Mouse (Mus musculus) fat pad, adult 2 months (tissue): ENCODE measurements around the gene Rbm19.
"Not testable (repeated sequence)": the region's sequence is repeated elsewhere in the genome, so short reads cannot be mapped to it uniquely, and the experiment has no call there.

Experiments
- DNase-seq: peaks from one replicate; pipeline ENCODE4 v3.0.0-alpha.2; 2011; ENCODE audit warnings: low read depth, low spot score; ENCODE audit errors: extremely low read depth

Rbm19 gene

DNA sequence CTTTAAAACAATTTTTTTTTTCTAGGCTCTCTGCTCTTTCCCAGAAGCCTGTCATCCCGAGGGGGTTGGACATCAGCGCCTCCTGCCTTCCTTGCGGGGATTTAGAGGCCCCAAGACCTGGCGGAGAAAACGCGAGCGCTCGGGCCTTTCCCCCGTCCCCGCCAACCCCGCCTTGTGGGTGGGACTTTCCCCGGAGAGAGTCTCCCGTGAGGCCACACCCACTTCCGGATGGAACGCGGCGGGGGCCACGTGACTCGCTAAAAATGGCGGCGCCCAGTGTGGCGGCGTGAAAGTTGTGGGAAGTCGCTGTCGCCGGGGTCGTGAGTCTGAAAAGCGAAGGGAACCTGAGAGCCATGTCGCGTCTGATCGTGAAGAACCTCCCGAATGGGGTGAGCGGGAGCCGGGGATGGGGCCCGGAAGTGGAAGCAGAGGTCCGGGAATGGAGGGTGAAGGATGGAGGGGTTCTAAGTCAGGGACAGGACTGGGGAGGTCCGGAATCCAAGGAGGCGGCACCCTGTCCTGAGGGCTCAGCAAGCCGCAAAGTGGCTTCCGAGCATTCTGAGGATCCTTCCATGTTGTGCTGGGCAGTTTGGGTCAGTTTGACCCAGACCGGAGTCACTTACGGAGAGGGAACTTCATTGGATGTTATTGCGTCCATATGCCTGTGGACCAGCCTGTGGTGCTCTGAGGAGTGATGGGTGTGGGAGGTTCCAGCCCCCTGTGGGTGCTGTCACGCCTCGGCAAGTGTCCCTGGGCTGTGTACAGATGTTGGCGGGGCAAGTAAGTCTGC lies at the start of gene Rbm19:
Gene Rbm19 (plus strand): TSS at position 205 of the 790 bp plus-strand sequence.
- no peak for DNase-seq

- no peak for DNase-seq
These were observed 49.0 kb upstream of the Rbm19 start for GRCm38 (mm10) chr5:120067266-120067665.

GRCm38 (mm10) chr5:120074101-120074500 lies 42.2 kb upstream of the Rbm19 start:
- DNase-seq, result no peak

- no peak for DNase-seq
These were observed 36.2 kb upstream of the Rbm19 start for GRCm38 (mm10) chr5:120080027-120080426.

- DNase-seq, result no peak
These were observed 35.8 kb upstream of the Rbm19 start for GRCm38 (mm10) chr5:120080468-120080867.

- DNase-seq, result no peak
These were observed 27.7 kb upstream of the Rbm19 start for GRCm38 (mm10) chr5:120088561-120088960.

- DNase-seq, result no peak
These were observed 21.7 kb upstream of the Rbm19 start for GRCm38 (mm10) chr5:120094602-120095001.

DNA sequence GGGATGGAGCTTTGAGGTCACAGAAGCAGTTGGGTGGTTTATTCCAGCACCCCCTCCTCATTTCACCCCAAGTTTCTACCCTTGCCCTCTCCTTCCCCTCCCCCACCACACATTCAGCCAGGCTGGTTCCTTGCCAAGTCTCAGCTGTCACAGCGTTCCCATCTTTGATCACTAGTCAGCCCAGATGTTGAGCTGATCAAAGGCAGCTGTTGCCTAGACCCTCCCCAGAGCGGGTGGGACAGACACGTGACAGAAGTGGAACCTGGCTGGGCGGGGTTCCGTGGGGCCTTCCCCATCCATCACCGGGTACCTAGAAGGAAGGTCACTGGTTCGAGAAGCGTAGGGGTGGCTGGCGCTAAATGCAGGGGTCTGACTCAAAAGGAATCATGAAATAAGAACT lies 19.2 kb upstream of the Rbm19 start:
- no peak for DNase-seq

- no peak for DNase-seq
These were observed 15.5 kb upstream of the Rbm19 start for GRCm38 (mm10) chr5:120100814-120101213.

GRCm38 (mm10) chr5:120102097-120102496 lies 14.2 kb upstream of the Rbm19 start:
- no peak for DNase-seq

DNA sequence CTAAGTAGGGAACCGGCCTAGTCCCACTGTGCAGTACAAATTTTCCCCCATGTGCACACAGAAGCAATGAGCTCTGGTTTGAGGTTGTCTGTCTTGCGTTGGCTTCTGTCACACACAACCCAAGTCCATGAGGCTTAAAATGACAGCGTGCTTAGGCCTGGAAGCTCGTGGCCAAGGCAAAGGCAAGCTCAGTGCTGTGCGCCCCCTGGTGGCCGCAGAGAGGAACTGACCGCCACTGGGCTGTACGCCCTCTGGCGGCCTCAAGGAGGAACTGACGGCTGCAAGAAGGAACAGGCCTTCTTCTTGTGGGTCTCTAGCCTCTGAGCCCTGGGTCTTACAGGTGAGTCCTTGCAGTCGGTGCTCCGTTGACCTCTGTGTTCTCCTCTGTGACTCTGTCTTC lies 13.5 kb upstream of the Rbm19 start:
- DNase-seq, result no peak

DNA sequence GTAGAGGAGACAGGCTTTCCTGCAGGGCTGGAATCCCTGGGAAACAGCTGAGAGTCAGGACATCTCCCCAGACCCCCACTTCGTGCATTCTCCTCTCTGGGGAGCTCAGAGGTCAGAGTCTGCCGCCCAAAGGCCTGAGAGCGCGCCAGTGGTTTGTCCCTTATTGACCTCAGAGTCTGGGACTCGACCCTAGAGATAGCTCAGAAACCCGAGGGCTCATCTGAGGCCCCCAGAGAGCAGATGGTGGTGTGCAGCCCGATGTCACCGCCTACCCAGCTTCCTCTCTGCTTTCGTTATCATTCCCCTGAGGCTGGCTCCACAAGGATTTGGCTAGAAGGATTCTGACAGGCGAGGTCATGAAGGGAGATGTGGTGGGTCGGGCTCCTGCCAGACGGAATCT lies 12.8 kb upstream of the Rbm19 start:
- DNase-seq, result no peak

- no peak for DNase-seq
These were observed 9.7 kb upstream of the Rbm19 start for GRCm38 (mm10) chr5:120106424-120107073.

DNA sequence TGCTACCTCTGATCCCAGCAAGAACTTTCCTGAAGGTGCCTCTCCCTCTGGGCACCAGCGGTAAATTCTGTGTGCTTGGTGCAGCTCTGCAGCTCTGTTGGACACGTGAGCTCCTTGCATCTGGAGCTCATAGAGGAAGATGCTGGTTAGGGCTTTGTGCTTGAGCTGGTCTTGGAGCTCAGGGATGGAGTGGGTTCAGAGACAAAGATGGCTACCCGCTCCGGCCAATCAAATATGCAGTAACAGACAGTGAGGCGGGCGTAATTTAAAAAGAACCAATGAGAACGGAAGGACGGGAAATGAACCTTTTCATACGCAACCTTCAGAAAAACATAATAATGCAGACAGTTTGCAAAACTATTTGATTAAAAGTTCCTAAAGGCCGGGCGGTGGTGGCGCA lies 1.9 kb upstream of the Rbm19 start:
- DNase-seq, result no peak

DNA sequence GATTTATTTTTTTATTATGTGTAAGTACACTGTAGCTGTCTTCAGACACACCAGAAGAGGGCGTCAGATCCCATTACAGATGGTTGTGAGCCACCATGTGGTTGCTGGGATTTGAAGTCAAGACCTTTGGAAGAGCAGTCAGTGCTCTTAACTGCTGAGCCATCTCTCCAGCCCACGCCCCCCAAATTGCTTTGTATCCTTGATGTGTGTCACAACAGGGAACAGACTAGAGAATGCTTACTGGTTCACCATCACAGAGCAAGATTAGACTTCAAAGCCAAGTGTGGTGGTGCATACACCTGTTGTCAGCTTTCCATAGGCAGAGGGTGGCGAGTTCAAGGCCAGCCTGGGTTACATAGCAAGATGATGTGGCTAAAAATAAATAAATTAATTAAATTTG lies 896 bp downstream of the Rbm19 start:
- not testable (repeated sequence) for DNase-seq

DNA sequence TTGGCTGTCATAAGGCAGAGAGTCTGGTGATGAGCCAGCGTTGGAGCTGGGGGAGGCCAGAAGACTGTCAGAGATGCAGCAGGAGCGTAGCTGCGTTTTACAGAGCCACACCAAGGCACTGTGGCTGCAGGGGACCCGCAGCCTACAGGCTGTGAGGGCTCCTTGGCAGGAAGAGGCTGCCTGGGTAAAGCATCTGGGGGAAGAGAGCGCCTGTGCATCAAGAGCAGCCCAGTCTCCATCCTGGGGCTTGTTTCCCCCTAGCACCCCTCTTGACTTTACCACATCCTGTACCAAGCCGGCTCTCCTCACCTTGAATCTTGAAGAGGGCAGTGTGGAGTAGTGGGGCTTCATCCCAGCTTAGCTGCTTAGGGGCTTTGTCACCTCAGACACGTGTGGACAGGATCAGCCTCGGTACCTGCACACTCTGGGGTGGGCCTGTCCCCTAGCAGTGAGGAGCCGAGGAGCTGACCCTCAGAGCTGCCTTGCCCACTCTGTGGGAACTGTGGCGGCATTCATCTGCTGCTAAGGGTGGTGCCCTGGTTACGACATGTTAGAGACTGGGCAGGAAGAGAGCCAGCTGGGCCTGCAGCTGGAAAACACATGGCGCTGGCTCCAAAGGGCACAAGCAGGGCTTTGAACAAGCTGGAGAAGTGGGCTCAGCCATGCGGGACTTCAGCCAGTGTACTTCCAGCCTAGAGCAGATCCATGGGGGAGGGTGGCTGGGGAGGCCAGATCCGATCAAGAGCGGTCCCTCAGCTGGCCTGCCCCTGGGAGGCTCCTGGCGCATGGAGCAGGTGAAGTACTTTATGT lies 8.8 kb downstream of the Rbm19 start:
- no peak for DNase-seq

- DNase-seq, result no peak
These were observed 11.4 kb downstream of the Rbm19 start for GRCm38 (mm10) chr5:120127641-120128040.

- no peak for DNase-seq
These were observed 12.2 kb downstream of the Rbm19 start for GRCm38 (mm10) chr5:120128511-120128910.

GRCm38 (mm10) chr5:120129070-120129469 lies 12.8 kb downstream of the Rbm19 start:
- DNase-seq, result no peak

GRCm38 (mm10) chr5:120129761-120130160 lies 13.5 kb downstream of the Rbm19 start:
- DNase-seq, result no peak

- no peak for DNase-seq
These were observed 13.9 kb downstream of the Rbm19 start for GRCm38 (mm10) chr5:120130163-120130562.

DNA sequence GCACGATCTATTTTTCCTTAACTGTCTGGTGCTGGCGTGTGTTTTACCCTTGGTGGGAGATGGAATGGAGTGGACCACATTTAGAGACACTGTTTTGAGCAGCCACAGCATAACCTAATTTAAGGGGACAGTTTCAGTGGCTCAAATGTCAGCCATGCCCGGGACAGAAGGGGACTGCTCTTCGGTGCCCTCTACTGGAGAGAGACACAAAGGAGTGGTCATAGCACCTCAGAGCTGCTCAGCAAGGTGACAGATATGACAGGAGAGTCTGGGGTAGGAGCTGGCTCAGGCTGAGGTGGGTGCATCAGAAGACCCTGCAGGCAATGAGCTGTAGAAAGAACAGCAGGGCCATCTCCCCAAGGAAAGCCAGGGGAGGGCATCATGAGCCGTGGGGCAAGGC lies 15.3 kb downstream of the Rbm19 start:
- no peak for DNase-seq
